Mouse (Mus musculus) myocyte (in vitro differentiated cells): ENCODE data around the gene Taf5l. TPM values are rescaled to one million over a fixed set of nuclear protein-coding genes. Genes with fewer than 3 reads are reported as not detected.
A peak's percentile ranks its signal among the peaks of the same experiment; 100 is the strongest.

Experiments
- H3K27me3 ChIP-seq: one replicate; pipeline ENCODE4 v1.6.1; 2011; ENCODE audit not compliant: control insufficient read depth, insufficient read depth, insufficient read length
- H3K36me3 ChIP-seq: one replicate; pipeline ENCODE4 v1.6.1; 2011; ENCODE audit not compliant: control insufficient read depth, insufficient read depth
- H3K4me2 ChIP-seq: one replicate; pipeline ENCODE4 v1.6.1; 2011; ENCODE audit warnings: low read depth, control low read depth
- H3K4me3 ChIP-seq: one replicate; pipeline ENCODE4 v1.5.1; 2011; ENCODE audit warnings: mild to moderate bottlenecking, control low read depth, moderate library complexity
- H3K79me2 ChIP-seq: one replicate; pipeline ENCODE4 v1.6.1; 2011; ENCODE audit not compliant: control insufficient read depth, insufficient read depth
- H3ac ChIP-seq: one replicate; pipeline ENCODE4 v1.6.1; 2011; ENCODE audit not compliant: control insufficient read depth, insufficient read length
- CEBPB ChIP-seq: IDR thresholded peaks from 2 replicates; pipeline ENCODE4 v1.6.1; 2011; ENCODE audit warnings: mild to moderate bottlenecking, moderate library complexity; ENCODE audit not compliant: poor library complexity, insufficient read depth, severe bottlenecking
- E2F4 ChIP-seq: IDR thresholded peaks from one replicate; pipeline ENCODE4 v1.6.1; 2011; ENCODE audit warnings: mild to moderate bottlenecking, control low read depth, moderate library complexity; ENCODE audit not compliant: insufficient read depth
- MAX ChIP-seq: IDR thresholded peaks from one replicate; pipeline ENCODE4 v1.6.1; 2011; ENCODE audit warnings: low read depth, mild to moderate bottlenecking, control low read depth
- MYOD1 ChIP-seq, 3 experiments: IDR thresholded peaks; one replicate each; pipeline ENCODE4 v1.6.1; 2011; ENCODE audit warnings: control low read depth in 2 of 3, low read depth in 2 of 3, mild to moderate bottlenecking in 2 of 3, moderate library complexity in 1 of 3; ENCODE audit not compliant: insufficient read length in 2 of 3, control insufficient read depth in 1 of 3
- MYOG ChIP-seq, 3 experiments: IDR thresholded peaks; one replicate each; pipeline ENCODE4 v1.6.1; 2011; ENCODE audit warnings: control low read depth in 2 of 3, low read depth in 2 of 3, mild to moderate bottlenecking in 2 of 3; ENCODE audit not compliant: insufficient read length in 2 of 3, control insufficient read depth in 1 of 3, insufficient read depth in 1 of 3
- POLR2A ChIP-seq: IDR thresholded peaks from one replicate; pipeline ENCODE4 v1.6.1; 2011; ENCODE audit warnings: low read depth, mild to moderate bottlenecking, control low read depth, moderate library complexity; ENCODE audit not compliant: insufficient read length
- POLR2AphosphoS2 ChIP-seq: IDR thresholded peaks from one replicate; pipeline ENCODE4 v1.6.1; 2011; ENCODE audit warnings: low read depth, control low read depth; ENCODE audit not compliant: insufficient read length
- REST ChIP-seq: IDR thresholded peaks from one replicate; pipeline ENCODE4 v1.6.1; 2011; ENCODE audit warnings: mild to moderate bottlenecking, control low read depth, moderate library complexity; ENCODE audit not compliant: insufficient read depth, insufficient read length
- SRF ChIP-seq: IDR thresholded peaks from one replicate; pipeline ENCODE4 v1.6.1; 2011; ENCODE audit warnings: low read depth; ENCODE audit not compliant: control insufficient read depth, insufficient read length
- TCF12 ChIP-seq: IDR thresholded peaks from one replicate; pipeline ENCODE4 v1.6.1; 2011; ENCODE audit warnings: mild to moderate bottlenecking, control low read depth; ENCODE audit not compliant: poor library complexity, insufficient read depth, severe bottlenecking
- TCF3 ChIP-seq: IDR thresholded peaks from one replicate; pipeline ENCODE4 v1.6.1; 2011; ENCODE audit warnings: low read depth, control low read depth; ENCODE audit not compliant: insufficient read length
- USF1 ChIP-seq: IDR thresholded peaks from one replicate; pipeline ENCODE4 v1.6.1; 2011; ENCODE audit warnings: low read depth, mild to moderate bottlenecking, control low read depth, moderate library complexity
- polyA plus RNA-seq: library from polyadenylated mRNA; unstranded; fragments of >200 nt; fragmentation: generic; extraction: Trizol; gene quantifications from one replicate; pipeline ENCODE4 v1.2.1, GENCODE M21; 2012; ENCODE audit warnings: missing spikeins

The Taf5l gene
- polyA plus RNA-seq, 1 experiment = 16.0 TPM

DNA sequence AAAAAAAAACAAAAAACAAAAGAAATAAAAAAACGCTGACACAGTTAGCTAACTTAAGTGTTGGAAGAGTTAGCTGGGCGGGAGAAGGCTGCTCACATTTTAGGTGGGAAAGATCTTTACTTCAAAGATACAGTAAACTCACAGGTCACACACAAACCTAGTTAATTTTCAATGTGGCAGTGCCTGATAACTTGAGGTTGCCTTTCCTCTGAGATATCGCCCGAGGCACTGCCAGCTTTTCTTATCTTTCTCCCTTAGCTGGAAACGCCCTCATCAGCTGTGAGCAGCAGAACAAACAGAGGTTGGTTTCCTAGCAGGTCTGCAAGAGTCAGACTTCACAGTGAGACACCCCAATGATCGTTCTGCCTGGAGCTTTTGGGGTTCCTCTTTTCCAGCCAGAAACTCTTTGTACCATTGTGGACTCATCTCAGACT is 32.6 kb downstream of the Taf5l start:
- Histone ChIP-seq H3K27me3 (no peaks in the 10 kb centered on the region), H3K4me3 (no peak overlapping the region), H3ac (no peak overlapping the region), H3K79me2 (no peaks in the 10 kb centered on the region), H3K36me3 (no peaks in the 10 kb centered on the region), H3K4me2 (no peak overlapping the region)
- TF ChIP-seq TCF3 (no peak), USF1 (no peak), E2F4 (no peak), POLR2AphosphoS2 (no peak), SRF (no peak), MAX (no peak), CEBPB (no peak)

DNA sequence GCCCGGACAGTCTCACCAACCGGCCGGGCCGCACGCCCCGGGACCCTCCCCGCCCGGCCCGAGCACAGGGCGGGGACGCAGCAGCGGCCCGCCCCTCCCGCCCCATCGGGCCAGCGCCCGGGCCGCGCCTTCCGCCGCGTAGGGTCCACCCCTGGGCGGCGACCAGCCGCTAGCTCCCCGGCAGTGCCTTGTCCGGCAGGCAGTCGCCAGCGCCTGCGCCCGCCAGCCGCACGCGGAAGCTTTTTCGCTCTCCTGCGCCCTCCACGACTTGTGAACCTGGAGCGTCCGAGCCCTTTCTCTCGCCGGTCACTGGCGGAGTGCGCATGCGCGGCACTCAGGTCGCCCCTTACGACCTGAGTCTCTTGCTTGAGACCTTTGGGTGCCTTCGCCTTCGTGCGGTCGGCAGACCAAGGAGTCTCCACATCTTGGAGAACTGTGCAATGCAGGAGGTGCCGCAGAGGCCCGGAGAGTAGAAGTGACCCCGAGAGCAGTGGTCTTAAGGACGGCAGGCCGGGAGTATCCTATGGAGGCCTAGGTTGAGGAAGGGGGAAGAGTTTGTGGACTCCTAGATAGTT is 38.3 kb downstream of the Taf5l start, which contains the start of gene Abcb10:
Gene Abcb10 (minus strand): TSS at position 297 of the 575 bp plus-strand sequence.
- no peaks in the 10 kb centered on the region for H3K36me3 ChIP-seq
- peak within 1 kb of the TSS; percentile 39 for H3K4me3 ChIP-seq
- no peak for TF ChIP-seq TCF3
- TF ChIP-seq USF1 = no peak
- no peak for TF ChIP-seq SRF
- TF ChIP-seq POLR2AphosphoS2 = peak; percentile 87
- TF ChIP-seq REST = no peak
- no peak for TF ChIP-seq MYOD1 (IDR thresholded peaks at IDR 0.05; ENCODE audit: control insufficient read depth in 1 of 3, insufficient read length in 2 of 3, low read depth in 2 of 3)
- no peak for TF ChIP-seq E2F4
- no peak for TF ChIP-seq TCF12
- no peak for TF ChIP-seq MAX
- TF ChIP-seq CEBPB = no peak
- TF ChIP-seq MYOG (IDR thresholded peaks at IDR 0.05; ENCODE audit: control insufficient read depth in 1 of 3, insufficient read depth in 1 of 3, insufficient read length in 2 of 3, low read depth in 2 of 3) = peak in 1 of 3 experiments; percentile 2
- TF ChIP-seq POLR2A = peak; percentile 93
- H3K4me2 ChIP-seq = peak within 1 kb of the TSS; percentile 90
- no peaks in the 10 kb centered on the region for H3K27me3 ChIP-seq
- no peaks in the 10 kb centered on the region for H3K79me2 ChIP-seq
- peak within 1 kb of the TSS; percentile 51 for H3ac ChIP-seq

DNA sequence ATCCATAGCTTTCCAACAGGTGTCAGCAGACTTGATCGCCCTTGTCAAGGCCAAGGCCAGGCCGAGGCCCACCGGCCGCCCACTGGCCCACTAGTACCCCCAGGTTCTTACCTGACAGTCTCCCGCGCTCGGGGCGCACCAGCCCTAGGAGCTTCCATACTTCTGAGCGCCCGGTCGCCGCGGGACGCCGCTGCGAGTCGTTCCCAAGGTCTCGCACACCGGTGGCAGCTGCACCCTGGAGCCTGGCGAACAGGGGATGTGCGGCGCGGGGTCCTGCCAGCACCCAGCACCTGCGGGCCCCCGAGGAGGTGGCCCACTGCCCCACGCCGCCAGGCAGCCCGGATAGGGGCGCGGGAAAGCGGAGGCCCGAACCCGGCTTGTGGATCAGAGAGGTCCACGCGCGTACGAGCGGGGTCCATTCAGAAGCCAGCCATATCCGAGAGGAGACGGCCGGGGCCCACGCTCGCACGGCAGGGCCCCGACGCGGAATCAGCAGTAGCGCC is 38.9 kb downstream of the Taf5l start:
- H3K27me3 ChIP-seq = no peaks in the 10 kb centered on the region
- peak overlapping the region; percentile 39 for H3K4me3 ChIP-seq
- H3K79me2 ChIP-seq = no peaks in the 10 kb centered on the region
- peak overlapping the region; percentile 51 for H3ac ChIP-seq
- peak overlapping the region; percentile 69 for H3K4me2 ChIP-seq
- TF ChIP-seq MYOG (IDR thresholded peaks at IDR 0.05; ENCODE audit: control insufficient read depth in 1 of 3, insufficient read depth in 1 of 3, insufficient read length in 2 of 3, low read depth in 2 of 3) = peak in 2 of 3 experiments; percentile 18 to 27
- TF ChIP-seq MYOD1 (IDR thresholded peaks at IDR 0.05; ENCODE audit: control insufficient read depth in 1 of 3, insufficient read length in 2 of 3, low read depth in 2 of 3) = peak in 1 of 3 experiments; percentile 13
- TF ChIP-seq CEBPB = no peak
- H3K36me3 ChIP-seq = no peaks in the 10 kb centered on the region

- Histone ChIP-seq H3K4me2 (peak overlapping the region; percentile 69), H3K27me3 (no peaks in the 10 kb centered on the region), H3ac (peak overlapping the region; percentile 51), H3K36me3 (no peaks in the 10 kb centered on the region), H3K79me2 (no peaks in the 10 kb centered on the region), H3K4me3 (peak overlapping the region; percentile 39)
- TF ChIP-seq SRF = no peak
- no peak for TF ChIP-seq USF1
- TF ChIP-seq MAX = no peak
- no peak for TF ChIP-seq CEBPB
- no peak for TF ChIP-seq TCF12
- TF ChIP-seq E2F4 = no peak
- no peak for TF ChIP-seq REST
- TF ChIP-seq TCF3 = no peak
- TF ChIP-seq MYOD1 (IDR thresholded peaks at IDR 0.05; ENCODE audit: control insufficient read depth in 1 of 3, insufficient read length in 2 of 3, low read depth in 2 of 3) = no peak
- no peak for TF ChIP-seq POLR2A
- TF ChIP-seq MYOG (IDR thresholded peaks at IDR 0.05; ENCODE audit: control insufficient read depth in 1 of 3, insufficient read depth in 1 of 3, insufficient read length in 2 of 3, low read depth in 2 of 3) = no peak
- TF ChIP-seq POLR2AphosphoS2 = no peak
These were observed 39.5 kb downstream of the Taf5l start for GRCm38 (mm10) chr8:123981674-123982073.

DNA sequence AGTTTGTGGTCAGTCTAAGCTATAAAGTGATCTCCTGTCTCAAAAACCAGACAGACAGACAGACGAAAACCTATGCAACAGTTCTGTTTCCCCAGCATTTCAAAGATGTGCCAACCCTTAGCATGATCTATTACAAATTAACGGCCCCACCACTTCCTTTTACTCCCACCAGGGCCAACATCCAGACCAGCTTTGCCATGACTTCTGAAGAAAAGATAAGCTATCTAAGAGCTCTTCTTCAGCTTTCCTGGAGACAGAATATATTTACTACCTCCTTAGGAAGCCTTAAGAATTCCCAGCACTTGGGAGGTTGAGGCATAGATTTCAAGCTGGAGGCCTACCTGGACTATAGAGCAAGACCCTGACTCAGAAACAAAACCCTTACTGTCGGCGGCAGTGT is 41.0 kb downstream of the Taf5l start:
- Histone ChIP-seq H3K79me2 (no peaks in the 10 kb centered on the region), H3K36me3 (no peaks in the 10 kb centered on the region), H3K4me3 (no peak overlapping the region), H3ac (no peak overlapping the region), H3K27me3 (no peaks in the 10 kb centered on the region), H3K4me2 (no peak overlapping the region)
- TF ChIP-seq CEBPB = no peak
- TF ChIP-seq MYOD1 (IDR thresholded peaks at IDR 0.05; ENCODE audit: control insufficient read depth in 1 of 3, insufficient read length in 2 of 3, low read depth in 2 of 3) = no peak
- TF ChIP-seq SRF = no peak
- TF ChIP-seq MYOG (IDR thresholded peaks at IDR 0.05; ENCODE audit: control insufficient read depth in 1 of 3, insufficient read depth in 1 of 3, insufficient read length in 2 of 3, low read depth in 2 of 3) = no peak
- no peak for TF ChIP-seq REST
- TF ChIP-seq MAX = no peak
- no peak for TF ChIP-seq POLR2A
